Mouse (Mus musculus) intestine, embryonic 16.5 days (tissue): ENCODE measurements around the gene Cenpx. TPM values are rescaled to one million over a fixed set of nuclear protein-coding genes. Genes with fewer than 3 reads are reported as not detected.
"Not testable (repeated sequence)": the region's sequence is repeated elsewhere in the genome, so short reads cannot be mapped to it uniquely, and the experiment has no call there.

ENCODE experiments used
- ATAC-seq: fragments of 200-750 bp; cut with Nextera tagmentation; 2 replicates; pipeline ENCODE4 v1.8.0; 2017; ENCODE audit warnings: moderate TSS enrichment, moderate library complexity
- H3K27ac ChIP-seq: fragments of 300-500 bp; sonication (generic); 2 replicates; pipeline ENCODE4 v1.5.1; 2014; ENCODE audit warnings: mild to moderate bottlenecking, low read length
- H3K27me3 ChIP-seq: fragments of 300-500 bp; sonication (generic); replicated peaks from 2 replicates; pipeline ENCODE4 v1.6.1; 2014; ENCODE audit warnings: low read length, control low read depth, mixed read lengths; ENCODE audit not compliant: control insufficient read depth, insufficient read depth
- H3K36me3 ChIP-seq: fragments of 300-500 bp; sonication (generic); 2 replicates; pipeline ENCODE4 v1.6.1; 2014; ENCODE audit warnings: low read length, control low read depth; ENCODE audit not compliant: control insufficient read depth, insufficient read depth
- H3K4me1 ChIP-seq: fragments of 300-500 bp; sonication (generic); 2 replicates; pipeline ENCODE4 v1.6.1; 2014; ENCODE audit warnings: low read length, control low read depth, mixed read lengths; ENCODE audit not compliant: control insufficient read depth, insufficient read depth
- H3K4me2 ChIP-seq: fragments of 300-500 bp; sonication (generic); 2 replicates; pipeline ENCODE4 v1.6.1; 2014; ENCODE audit warnings: low read depth, low read length, control low read depth
- H3K4me3 ChIP-seq: fragments of 300-500 bp; sonication (generic); 2 replicates; pipeline ENCODE4 v1.5.1; 2014; ENCODE audit warnings: mild to moderate bottlenecking, low read length
- H3K9ac ChIP-seq: fragments of 300-500 bp; sonication (generic); 2 replicates; pipeline ENCODE4 v1.6.1; 2014; ENCODE audit warnings: low read depth, low read length
- H3K9me3 ChIP-seq: fragments of 300-500 bp; sonication (generic); 2 replicates; pipeline ENCODE4 v1.6.1; 2016; ENCODE audit warnings: low read length, control low read depth; ENCODE audit not compliant: control insufficient read depth
- WGBS: fragments of 180-500 bp; shearing (Covaris S2); extraction: QIAGEN DNeasy Blood & Tissue Kit; methylation state at CpG from one replicate; pipeline ENCODE4 v1.1.7; 2014; 5-methylcytosine and 5-hydroxymethylcytosine counted together
- polyA plus RNA-seq: library from polyadenylated mRNA; unstranded; fragments of >200 nt; fragmentation: Nextera tagmentation; extraction: Ambion mirVana; gene quantifications from 2 replicates; pipeline ENCODE4 v1.2.1, GENCODE M21; 2015

Cenpx gene
- 159 and 174 TPM in 2 replicates for polyA plus RNA-seq

GRCm38 (mm10) chr11:120713580-120714518, at the start of gene Cenpx, which contains the start of gene Lrrc45:
Gene Cenpx, minus strand, starts transcription at chr11:120713738.
Gene Lrrc45, plus strand, starts transcription at chr11:120713925.
- peak within 1 kb of the TSS; percentile 73 for H3K27ac ChIP-seq
- peaks cover 31% of the 10 kb centered on the region for H3K4me1 ChIP-seq
- peak within 1 kb of the TSS; percentile 99 for H3K4me2 ChIP-seq
- no peaks in the 10 kb centered on the region for H3K9me3 ChIP-seq
- no peaks in the 10 kb centered on the region for H3K27me3 ChIP-seq
- H3K9ac ChIP-seq: peak within 1 kb of the TSS; percentile 81
- peak within 1 kb of the TSS; percentile 73 for H3K4me3 ChIP-seq
- peak; percentile 94 for ATAC-seq
- H3K36me3 ChIP-seq: no peaks in the 10 kb centered on the region
- 1% methylated on average over 53 of the region's 53 CpGs for WGBS

- not testable (repeated sequence) for H3K4me1 ChIP-seq, H3K36me3 ChIP-seq, H3K27me3 ChIP-seq, H3K4me3 ChIP-seq
- Histone ChIP-seq H3K9ac (peak within 1 kb of the TSS; percentile 54), H3K9me3 (peaks cover 13% of the 10 kb centered on the region), H3K27ac (peak within 1 kb of the TSS; percentile 97), H3K4me2 (peak within 1 kb of the TSS; percentile 21)
- peak; percentile 88 for ATAC-seq
- 10% methylated on average over 14 of the region's 14 CpGs for WGBS
Measured at GRCm38 (mm10) chr11:120762672-120763041, 49.1 kb upstream of the Cenpx start, which contains the start of gene Hmga1b. Gene Hmga1b, plus strand, starts transcription at chr11:120762794.

- Histone ChIP-seq H3K27me3 (0 out of 2 replicates have a peak, but pooled peaks cover 2% of the 10 kb centered on the region), H3K36me3 (no peaks in the 10 kb centered on the region), H3K4me1 (no peaks in the 10 kb centered on the region), H3K4me2 (peak overlapping the region; percentile 21), H3K4me3 (no peak overlapping the region), H3K27ac (peak overlapping the region; percentile 97), H3K9me3 (peaks cover 15% of the 10 kb centered on the region), H3K9ac (peak overlapping the region; percentile 54)
- WGBS: 57% methylated on average over 14 of the region's 14 CpGs
- peak; percentile 91 for ATAC-seq
Measured at GRCm38 (mm10) chr11:120761811-120762671, 48.5 kb upstream of the Cenpx start.

GRCm38 (mm10) chr11:120760236-120760635, 46.7 kb upstream of the Cenpx start:
- Histone ChIP-seq H3K27me3 (0 out of 2 replicates have a peak, but pooled peaks cover 2% of the 10 kb centered on the region), H3K27ac (no peak overlapping the region), H3K4me3 (no peak overlapping the region), H3K4me1 (no peaks in the 10 kb centered on the region), H3K9ac (no peak overlapping the region), H3K4me2 (no peak overlapping the region), H3K36me3 (no peaks in the 10 kb centered on the region), H3K9me3 (peaks cover 15% of the 10 kb centered on the region)
- WGBS: 82% methylated on average over 9 of the region's 9 CpGs
- no peak for ATAC-seq

GRCm38 (mm10) chr11:120751606-120752005, 38.1 kb upstream of the Cenpx start:
- WGBS: 76% methylated on average over 4 of the region's 4 CpGs
- no peaks in the 10 kb centered on the region for H3K4me1 ChIP-seq
- no peak for ATAC-seq
- no peak overlapping the region for H3K4me3 ChIP-seq
- H3K9ac ChIP-seq: no peak overlapping the region
- no peak overlapping the region for H3K27ac ChIP-seq
- H3K9me3 ChIP-seq: no peaks in the 10 kb centered on the region
- no peaks in the 10 kb centered on the region for H3K36me3 ChIP-seq
- H3K4me2 ChIP-seq: no peak overlapping the region
- H3K27me3 ChIP-seq: no peaks in the 10 kb centered on the region

GRCm38 (mm10) chr11:120749430-120749829, 35.9 kb upstream of the Cenpx start:
- H3K4me1 ChIP-seq: no peaks in the 10 kb centered on the region
- 64% methylated on average over 8 of the region's 8 CpGs for WGBS
- no peaks in the 10 kb centered on the region for H3K36me3 ChIP-seq
- H3K27me3 ChIP-seq: no peaks in the 10 kb centered on the region
- H3K9me3 ChIP-seq: no peaks in the 10 kb centered on the region
- H3K27ac ChIP-seq: no peak overlapping the region
- ATAC-seq: no peak
- no peak overlapping the region for H3K4me2 ChIP-seq
- no peak overlapping the region for H3K4me3 ChIP-seq
- H3K9ac ChIP-seq: no peak overlapping the region

- 71% methylated on average over 4 of the region's 4 CpGs for WGBS
- H3K9ac ChIP-seq: no peak overlapping the region
- no peak overlapping the region for H3K27ac ChIP-seq
- no peak overlapping the region for H3K4me2 ChIP-seq
- H3K27me3 ChIP-seq: no peaks in the 10 kb centered on the region
- H3K4me3 ChIP-seq: no peak overlapping the region
- ATAC-seq: no peak
- H3K36me3 ChIP-seq: no peaks in the 10 kb centered on the region
- H3K4me1 ChIP-seq: 0 out of 2 replicates have a peak, but pooled peaks cover 2% of the 10 kb centered on the region
- H3K9me3 ChIP-seq: no peaks in the 10 kb centered on the region
Measured at GRCm38 (mm10) chr11:120747974-120748373, 34.4 kb upstream of the Cenpx start.

- Histone ChIP-seq H3K9ac (0 out of 2 replicates have a peak overlapping the region, but pooled peaks have one; percentile 11), H3K4me2 (no peak overlapping the region), H3K36me3 (no peaks in the 10 kb centered on the region), H3K27me3 (no peaks in the 10 kb centered on the region), H3K4me1 (0 out of 2 replicates have a peak, but pooled peaks cover 2% of the 10 kb centered on the region), H3K9me3 (no peaks in the 10 kb centered on the region), H3K27ac (no peak overlapping the region), H3K4me3 (no peak overlapping the region)
- WGBS: 65% methylated on average over 7 of the region's 7 CpGs
- no peak for ATAC-seq
Measured at GRCm38 (mm10) chr11:120744121-120744701, 30.7 kb upstream of the Cenpx start.
